In genomic region chr3:51965841-51966240, GRCm38 (mm10) we compare ENCODE assay signal across 9 mouse cellular contexts.
DNase-seq lines count a peak whose midpoint lies in the region; ATAC-seq and TF ChIP-seq lines count a peak whose summit lies in the region.
"Had no signal": no experiment of that assay in that cellular context is flagged by ENCODE, and none has a peak within 500 bp of the region (broad histone marks: within the 10 kb centered on the region; RNA-seq: fewer than 3 reads in every experiment).

No protein-coding gene starts in this region.

- H3K9me3 ChIP-seq in forebrain, embryonic 10.5 days: no peaks in the 10 kb centered on the region
- H3K9me3 ChIP-seq in forebrain, embryonic 11.5 days (ENCODE audit: control insufficient read depth, low read length): no peaks in the 10 kb centered on the region
- no peaks in the 10 kb centered on the region for H3K9me3 ChIP-seq in limb, embryonic 11.5 days (ENCODE audit: control insufficient read depth, low read length)

- peak overlapping the region; percentile 31; the same call in 1 of the 2 replicates for H3K27ac ChIP-seq in forebrain, embryonic 10.5 days
- no peak overlapping the region for H3K27ac ChIP-seq in forebrain, embryonic 11.5 days (ENCODE audit: low read depth, low read length)
- H3K27ac ChIP-seq in thymus, adult 2 months (ENCODE audit: control insufficient read depth, insufficient read depth, low read length): no peak overlapping the region
- no peak overlapping the region for H3K27ac ChIP-seq in limb, embryonic 11.5 days (replicated peaks; ENCODE audit: low read depth, low read length)

- H3K27me3 ChIP-seq in forebrain, embryonic 10.5 days (ENCODE audit: poor library complexity, severe bottlenecking): no peaks in the 10 kb centered on the region
- H3K27me3 ChIP-seq in forebrain, embryonic 11.5 days (ENCODE audit: control insufficient read depth, insufficient read depth, low read length): no peaks in the 10 kb centered on the region
- no peaks in the 10 kb centered on the region for H3K27me3 ChIP-seq in thymus, adult 2 months (ENCODE audit: control insufficient read depth, insufficient read depth, low read length)
- H3K27me3 ChIP-seq in limb, embryonic 11.5 days (ENCODE audit: control insufficient read depth, insufficient read depth, low read length): no peaks in the 10 kb centered on the region

- H3K9ac ChIP-seq in forebrain, embryonic 11.5 days (ENCODE audit: low read length): no peak overlapping the region
- 0 out of 2 replicates have a peak overlapping the region, but pooled peaks have one; percentile 28 for H3K9ac ChIP-seq in limb, embryonic 11.5 days (ENCODE audit: low read length)
- H3K9ac ChIP-seq: liver, postnatal 0 days had no signal

- H3K4me2 ChIP-seq in forebrain, embryonic 11.5 days (ENCODE audit: low read depth, low read length, severe bottlenecking): no peak overlapping the region
- H3K4me2 ChIP-seq in limb, embryonic 11.5 days (ENCODE audit: low read depth, severe bottlenecking): no peak overlapping the region

- DNase-seq in forebrain, embryonic 10.5 days (ENCODE audit: extremely low spot score, low spot score): no peak
- DNase-seq in forebrain, embryonic 11.5 days (ENCODE audit: low spot score): no peak
- peak; percentile 3 for DNase-seq in thymus, postnatal 0 days (ENCODE audit: low spot score)
- no peak for DNase-seq in thymus, adult 2 months
- DNase-seq in limb, embryonic 11.5 days (ENCODE audit: low spot score): no peak
- no peak for DNase-seq in spleen, postnatal 36 days (ENCODE audit: low spot score in 2 of 2)
- no peak for DNase-seq in urinary bladder, postnatal 36 days (ENCODE audit: low spot score in 2 of 2)
- DNase-seq in cerebellum, adult 18-20 months: no peak
- DNase-seq: liver, postnatal 0 days had no signal

- H3K4me3 ChIP-seq in forebrain, embryonic 10.5 days: no peak overlapping the region
- no peak overlapping the region for H3K4me3 ChIP-seq in forebrain, embryonic 11.5 days (ENCODE audit: low read depth, low read length)
- no peak overlapping the region for H3K4me3 ChIP-seq in thymus, adult 2 months (ENCODE audit: control insufficient read depth, insufficient read depth, low read length)
- no peak overlapping the region for H3K4me3 ChIP-seq in limb, embryonic 11.5 days (ENCODE audit: low read depth, low read length)

- ATAC-seq in forebrain, embryonic 11.5 days (replicated peaks; ENCODE audit: low FRiP score): no peak
- no peak for ATAC-seq in limb, embryonic 11.5 days (ENCODE audit: insufficient number of reproducible peaks, low FRiP score, low TSS enrichment, low read depth)
- ATAC-seq: liver, postnatal 0 days had no signal

- WGBS in forebrain, embryonic 10.5 days: 78% methylated on average over 7 of the region's 7 CpGs
- WGBS in forebrain, embryonic 11.5 days: 72% methylated on average over 7 of the region's 7 CpGs
- WGBS in thymus, adult 2 months: 86% methylated on average over 7 of the region's 7 CpGs
- WGBS in limb, embryonic 11.5 days: 74% methylated on average over 7 of the region's 7 CpGs

- peaks cover 37% of the 10 kb centered on the region for H3K4me1 ChIP-seq in forebrain, embryonic 10.5 days
- H3K4me1 ChIP-seq in forebrain, embryonic 11.5 days (replicated peaks; ENCODE audit: control insufficient read depth, insufficient read depth, low read length): peaks cover 21% of the 10 kb centered on the region
- H3K4me1 ChIP-seq in thymus, adult 2 months (replicated peaks; ENCODE audit: control insufficient read depth, insufficient read depth, low read length): peaks cover 4% of the 10 kb centered on the region; the same call in 1 of the 2 replicates
- peaks cover 5% of the 10 kb centered on the region for H3K4me1 ChIP-seq in limb, embryonic 11.5 days (ENCODE audit: control insufficient read depth, insufficient read depth, low read length)

- peaks cover 5% of the 10 kb centered on the region; the same call in 1 of the 2 replicates for H3K36me3 ChIP-seq in forebrain, embryonic 10.5 days (replicated peaks)
- no peaks in the 10 kb centered on the region for H3K36me3 ChIP-seq in forebrain, embryonic 11.5 days (ENCODE audit: control insufficient read depth, insufficient read depth, low read length)
- H3K36me3 ChIP-seq in thymus, adult 2 months (ENCODE audit: control insufficient read depth, insufficient read depth, low read length): no peaks in the 10 kb centered on the region
- no peaks in the 10 kb centered on the region for H3K36me3 ChIP-seq in limb, embryonic 11.5 days (ENCODE audit: control insufficient read depth, insufficient read depth, low read length)

- TF ChIP-seq POLR2A in thymus, adult 2 months (IDR thresholded peaks at IDR 0.05; ENCODE audit: control insufficient read depth, extremely low read depth, insufficient read depth, low read length, poor library complexity): no peak

- no peak for TF ChIP-seq CTCF in thymus, adult 2 months (IDR thresholded peaks at IDR 0.05; ENCODE audit: borderline replicate concordance, control insufficient read depth, extremely low read depth, insufficient read depth, low read length, poor library complexity)
